Mouse (Mus musculus) bone marrow, adult 2 months (tissue): ENCODE measurements around the gene Tbx21. TPM values are rescaled to one million over a fixed set of nuclear protein-coding genes. Genes with fewer than 3 reads are reported as not detected.
A peak's percentile ranks its signal among the peaks of the same experiment; 100 is the strongest.

Experiments used
- H3K27ac ChIP-seq: fragments of 200-500 bp; 2 replicates; pipeline ENCODE4 v1.5.1; 2012; ENCODE audit warnings: low read depth, mild to moderate bottlenecking, control low read depth, inconsistent platforms, low read length; ENCODE audit not compliant: control insufficient read depth, poor library complexity, insufficient read depth
- H3K4me1 ChIP-seq: fragments of 200-500 bp; 2 replicates; pipeline ENCODE4 v1.6.1; 2011; ENCODE audit warnings: low read length; ENCODE audit not compliant: control insufficient read depth, insufficient read depth
- H3K4me3 ChIP-seq: fragments of 200-500 bp; replicated peaks from 2 replicates; pipeline ENCODE3; 2011; ENCODE audit warnings: mild to moderate bottlenecking, low read depth, low read length, control low read depth; ENCODE audit not compliant: control insufficient read depth
- CTCF ChIP-seq: fragments of 200-500 bp; IDR thresholded peaks from 2 replicates; pipeline ENCODE4 v1.5.1; 2011; ENCODE audit warnings: low read length, control low read depth; ENCODE audit not compliant: control insufficient read depth, insufficient read depth
- POLR2A ChIP-seq: fragments of 200-500 bp; IDR thresholded peaks from 2 replicates; pipeline ENCODE4 v1.6.1; 2011; ENCODE audit warnings: low read depth, mild to moderate bottlenecking, control low read depth, low read length, borderline replicate concordance; ENCODE audit not compliant: control insufficient read depth
- WGBS: fragments of 180-500 bp; shearing (Covaris S2); methylation state at CpG from one replicate; pipeline ENCODE4 v1.1.7; 2018; 5-methylcytosine and 5-hydroxymethylcytosine counted together
- polyA plus RNA-seq: library from polyadenylated mRNA; stranded (reverse); fragments of >200 nt; gene quantifications from 2 replicates; pipeline ENCODE4 v1.2.4, GENCODE M21; 2011; ENCODE audit warnings: low replicate concordance; ENCODE audit not compliant: missing spikeins, insufficient read depth, insufficient read length

The Tbx21 gene
- polyA plus RNA-seq, 1 experiment = 2.2 TPM

- Histone ChIP-seq H3K27ac (peak within 1 kb of the TSS; percentile 47), H3K4me1 (peaks cover 5% of the 10 kb centered on the region), H3K4me3 (peak within 1 kb of the TSS; percentile 93)
- WGBS = 2% methylated on average over 18 of the region's 18 CpGs
- TF ChIP-seq CTCF (peak; percentile 32; the same call in 1 of the 2 replicates), POLR2A (peak; percentile 58; the same call in 1 of the 2 replicates)
Measured at GRCm38 (mm10) chr11:97050216-97050943, 64.8 kb downstream of the Tbx21 start, which contains the start of gene Osbpl7. Gene Osbpl7 (plus strand): TSS chr11:97050628.

- 84% methylated on average over 6 of the region's 6 CpGs for WGBS
- TF ChIP-seq CTCF = no peak
- TF ChIP-seq POLR2A = no peak
Measured at GRCm38 (mm10) chr11:97049492-97050085, 65.5 kb downstream of the Tbx21 start.

DNA sequence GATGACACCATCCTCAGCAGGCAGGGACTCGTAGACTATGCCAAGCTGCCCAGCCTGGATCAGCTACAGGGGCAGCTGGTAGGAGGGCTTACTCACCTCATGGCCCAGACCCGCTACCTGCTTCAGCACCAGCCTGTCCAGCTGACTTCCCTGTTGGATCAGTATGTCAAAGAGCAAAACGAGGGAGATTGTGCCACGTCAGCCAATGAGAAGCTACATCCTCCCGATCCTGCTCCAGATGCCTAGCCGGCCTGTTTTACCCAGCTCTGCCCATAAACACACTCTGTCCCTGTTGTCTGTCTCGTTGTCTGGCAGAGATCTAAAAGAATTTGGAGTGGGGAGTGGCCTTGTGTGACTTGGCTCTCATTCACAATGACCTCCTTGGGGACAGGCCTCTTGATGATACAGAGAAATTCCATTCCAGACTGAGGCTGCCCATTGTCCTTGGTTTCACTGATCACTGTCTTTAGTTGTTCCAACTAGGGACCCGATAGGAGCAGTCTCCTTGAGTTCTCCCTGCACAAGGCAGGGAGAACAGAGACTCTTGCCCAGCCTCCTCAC, 67.0 kb downstream of the Tbx21 start:
- Histone ChIP-seq H3K4me1 (peaks cover 5% of the 10 kb centered on the region), H3K27ac (no peak overlapping the region), H3K4me3 (no peak overlapping the region)
- WGBS = 81% methylated on average over 8 of the region's 8 CpGs
- TF ChIP-seq POLR2A (no peak), CTCF (no peak)

More at GRCm38 (mm10) chr11:97049492-97050085, 65.5 kb downstream of the Tbx21 start:
- H3K27ac ChIP-seq = no peak overlapping the region
- no peak overlapping the region for H3K4me3 ChIP-seq
- H3K4me1 ChIP-seq = peaks cover 5% of the 10 kb centered on the region

Other genes with a start within 250 kb of the Tbx21 start
- 16.4 and 39.4 TPM in 2 replicates for gene Cdk5rap3, start 198.8 kb downstream of the Tbx21 start, polyA plus RNA-seq
- gene Prr15l, start 187.2 kb downstream of the Tbx21 start, polyA plus RNA-seq = not detected in 2 replicates
- gene Pnpo, start 171.3 kb downstream of the Tbx21 start, polyA plus RNA-seq = 65.6 and 132 TPM in 2 replicates
- gene Sp2, start 132.4 kb downstream of the Tbx21 start, polyA plus RNA-seq = 14.6 and 16.9 TPM in 2 replicates
- 1.00 TPM in 1 of 2 replicates, not detected in the other for gene Sp6, start 101.9 kb downstream of the Tbx21 start, polyA plus RNA-seq
- gene Scrn2, start 85.4 kb downstream of the Tbx21 start, polyA plus RNA-seq = 3.0 and 6.7 TPM in 2 replicates
- not detected in 2 replicates for gene Lrrc46, start 73.9 kb downstream of the Tbx21 start, polyA plus RNA-seq
- 21.1 and 25.1 TPM in 2 replicates for gene Mrpl10, start 73.8 kb downstream of the Tbx21 start, polyA plus RNA-seq
- 8.2 and 17.7 TPM in 2 replicates for gene Osbpl7, start 64.7 kb downstream of the Tbx21 start, polyA plus RNA-seq
- gene Tbkbp1, start 36.2 kb upstream of the Tbx21 start, polyA plus RNA-seq = 6.3 and 16.6 TPM in 2 replicates
- 66.4 and 67.4 TPM in 2 replicates for gene Kpnb1, start 72.5 kb upstream of the Tbx21 start, polyA plus RNA-seq
- gene Npepps, start 165.3 kb upstream of the Tbx21 start, polyA plus RNA-seq = 15.1 and 41.8 TPM in 2 replicates
- gene Mrpl45, start 200.4 kb upstream of the Tbx21 start, polyA plus RNA-seq = 7.8 and 16.9 TPM in 2 replicates
- gene Gpr179, start 236.7 kb upstream of the Tbx21 start, polyA plus RNA-seq = not detected in 2 replicates
- 4.3 and 5.2 TPM in 2 replicates for gene Socs7, start 247.2 kb upstream of the Tbx21 start, polyA plus RNA-seq